Mouse (Mus musculus) hindbrain, embryonic 12.5 days (tissue): Measurements from ENCODE around the gene Atm. TPM values are rescaled to one million over a fixed set of nuclear protein-coding genes. Genes with fewer than 3 reads are reported as not detected.

Experiments
- ATAC-seq: fragments of 200-750 bp; cut with Nextera tagmentation; 2 replicates; pipeline ENCODE4 v1.8.0; 2017; ENCODE audit warnings: moderate TSS enrichment; ENCODE audit not compliant: low FRiP score
- H3K27ac ChIP-seq: fragments of 300-500 bp; sonication (generic); 2 replicates; pipeline ENCODE4 v1.5.1; 2016; ENCODE audit warnings: mild to moderate bottlenecking
- H3K27me3 ChIP-seq: fragments of 300-500 bp; sonication (generic); 2 replicates; pipeline ENCODE4 v1.6.1; 2016; ENCODE audit warnings: mild to moderate bottlenecking
- H3K36me3 ChIP-seq: fragments of 300-500 bp; sonication (generic); 2 replicates; pipeline ENCODE4 v1.6.1; 2016; ENCODE audit warnings: mild to moderate bottlenecking
- H3K4me1 ChIP-seq: fragments of 300-500 bp; sonication (generic); 2 replicates; pipeline ENCODE4 v1.6.1; 2016
- H3K4me2 ChIP-seq: fragments of 300-500 bp; sonication (generic); replicated peaks from 2 replicates; pipeline ENCODE4 v1.6.1; 2016; ENCODE audit warnings: mild to moderate bottlenecking
- H3K4me3 ChIP-seq: fragments of 300-500 bp; sonication (generic); 2 replicates; pipeline ENCODE4 v1.5.1; 2016; ENCODE audit warnings: mild to moderate bottlenecking
- H3K9ac ChIP-seq: fragments of 300-500 bp; sonication (generic); 2 replicates; pipeline ENCODE4 v1.6.1; 2016; ENCODE audit warnings: mild to moderate bottlenecking, moderate library complexity
- H3K9me3 ChIP-seq: fragments of 300-500 bp; sonication (generic); replicated peaks from 2 replicates; pipeline ENCODE4 v1.6.1; 2016; ENCODE audit warnings: mild to moderate bottlenecking
- WGBS: fragments of 180-500 bp; shearing (Covaris S2); methylation state at CpG from one replicate; pipeline ENCODE4 v1.1.7; 2016; 5-methylcytosine and 5-hydroxymethylcytosine counted together
- polyA plus RNA-seq: library from polyadenylated mRNA; unstranded; fragments of >200 nt; fragmentation: Nextera tagmentation; extraction: Ambion mirVana; gene quantifications from 2 replicates; pipeline ENCODE4 v1.2.1, GENCODE M21; 2016

Atm gene
- polyA plus RNA-seq, result 13.8 and 15.7 TPM in 2 replicates

DNA sequence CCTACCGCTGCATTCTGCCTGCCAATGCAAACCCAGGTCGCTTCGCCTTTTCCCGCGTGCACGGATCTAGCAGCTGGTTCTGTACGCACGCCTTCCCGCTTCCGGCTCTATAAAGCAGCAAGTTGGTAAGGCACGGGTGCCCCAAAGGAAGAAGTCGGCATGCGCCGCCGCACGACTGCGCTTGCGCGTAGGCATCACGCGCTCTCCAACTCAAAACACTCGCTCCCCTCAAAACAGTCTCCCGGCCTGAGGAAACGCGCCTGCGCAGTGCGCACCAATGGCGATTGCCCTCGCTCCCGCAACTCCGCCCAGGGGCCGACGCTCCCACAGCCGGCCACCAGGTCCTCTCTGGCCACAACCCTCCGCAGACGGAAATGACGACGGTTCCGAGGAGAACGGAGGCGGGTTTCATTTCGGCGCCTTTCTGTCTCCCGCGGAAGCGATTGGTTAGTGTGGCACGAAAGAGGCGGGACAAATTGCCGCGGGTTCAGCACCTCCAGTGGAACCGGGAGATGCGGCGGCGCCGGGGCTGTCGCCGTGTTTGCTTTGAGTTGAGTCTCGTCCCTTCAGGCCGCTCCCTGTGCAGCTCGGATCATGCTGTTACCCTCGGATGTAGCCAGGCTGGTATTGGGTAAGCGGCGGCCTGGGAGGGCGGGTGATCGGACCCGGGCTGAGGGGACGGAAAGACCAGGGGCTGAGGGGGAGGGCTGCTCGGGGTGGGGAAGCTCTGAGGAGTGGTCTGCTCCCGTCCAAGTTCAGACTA lies at the start of gene Atm, which contains the start of gene Npat:
Gene Atm, minus strand, starts transcription at position 183 of the 763 bp plus-strand sequence.
Gene Npat, plus strand, starts transcription at position 490 of the 763 bp plus-strand sequence.
- peak; percentile 99 for ATAC-seq
- WGBS, result under 1% methylated on average over 69 of the region's 69 CpGs
- peak within 1 kb of the TSS; percentile 74 for H3K4me3 ChIP-seq

DNA sequence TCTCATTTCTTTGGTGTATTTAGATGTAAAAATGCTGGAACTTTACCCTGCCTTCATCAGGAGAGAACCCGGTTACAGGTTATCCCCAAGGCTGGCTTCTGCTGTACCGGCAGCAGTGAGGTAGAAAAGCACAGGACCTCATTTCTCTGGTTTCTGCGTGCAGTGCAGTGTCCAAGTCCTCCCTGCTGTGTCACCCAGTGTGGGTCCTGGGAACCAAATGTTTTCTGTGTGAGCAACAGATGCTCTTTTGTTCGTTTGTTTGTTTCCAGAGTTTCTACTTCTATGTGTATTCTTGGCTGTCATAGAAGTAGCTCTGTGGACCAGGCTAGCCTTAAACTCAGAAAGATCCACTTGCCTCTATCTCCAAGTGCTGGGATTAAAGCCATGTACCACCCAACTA lies 45.3 kb upstream of the Atm start:
- Histone ChIP-seq H3K27me3 (no peaks in the 10 kb centered on the region), H3K36me3 (peaks cover 71% of the 10 kb centered on the region), H3K27ac (no peak overlapping the region), H3K9me3 (no peaks in the 10 kb centered on the region), H3K4me3 (no peak overlapping the region), H3K4me2 (no peak overlapping the region), H3K4me1 (no peaks in the 10 kb centered on the region), H3K9ac (no peak overlapping the region)
- WGBS, result 84% methylated on average over 4 of the region's 4 CpGs
- ATAC-seq, result no peak

More for the DNA sequence above, at the start of gene Atm, which contains the start of gene Npat:
- no peaks in the 10 kb centered on the region for H3K9me3 ChIP-seq
- H3K27ac ChIP-seq, result peak within 1 kb of the TSS; percentile 89
- H3K27me3 ChIP-seq, result no peaks in the 10 kb centered on the region
- H3K4me2 ChIP-seq, result peak within 1 kb of the TSS; percentile 96
- H3K36me3 ChIP-seq, result no peaks in the 10 kb centered on the region
- peaks cover 15% of the 10 kb centered on the region for H3K4me1 ChIP-seq
- peak within 1 kb of the TSS; percentile 88 for H3K9ac ChIP-seq

GRCm38 (mm10) chr9:53575721-53576120 lies 39.2 kb upstream of the Atm start:
- Histone ChIP-seq H3K4me2 (no peak overlapping the region), H3K4me1 (no peaks in the 10 kb centered on the region), H3K9me3 (no peaks in the 10 kb centered on the region), H3K27ac (no peak overlapping the region), H3K36me3 (peaks cover 47% of the 10 kb centered on the region), H3K4me3 (no peak overlapping the region), H3K9ac (no peak overlapping the region), H3K27me3 (no peaks in the 10 kb centered on the region)
- no peak for ATAC-seq
- 88% methylated on average over 5 of the region's 5 CpGs for WGBS

DNA sequence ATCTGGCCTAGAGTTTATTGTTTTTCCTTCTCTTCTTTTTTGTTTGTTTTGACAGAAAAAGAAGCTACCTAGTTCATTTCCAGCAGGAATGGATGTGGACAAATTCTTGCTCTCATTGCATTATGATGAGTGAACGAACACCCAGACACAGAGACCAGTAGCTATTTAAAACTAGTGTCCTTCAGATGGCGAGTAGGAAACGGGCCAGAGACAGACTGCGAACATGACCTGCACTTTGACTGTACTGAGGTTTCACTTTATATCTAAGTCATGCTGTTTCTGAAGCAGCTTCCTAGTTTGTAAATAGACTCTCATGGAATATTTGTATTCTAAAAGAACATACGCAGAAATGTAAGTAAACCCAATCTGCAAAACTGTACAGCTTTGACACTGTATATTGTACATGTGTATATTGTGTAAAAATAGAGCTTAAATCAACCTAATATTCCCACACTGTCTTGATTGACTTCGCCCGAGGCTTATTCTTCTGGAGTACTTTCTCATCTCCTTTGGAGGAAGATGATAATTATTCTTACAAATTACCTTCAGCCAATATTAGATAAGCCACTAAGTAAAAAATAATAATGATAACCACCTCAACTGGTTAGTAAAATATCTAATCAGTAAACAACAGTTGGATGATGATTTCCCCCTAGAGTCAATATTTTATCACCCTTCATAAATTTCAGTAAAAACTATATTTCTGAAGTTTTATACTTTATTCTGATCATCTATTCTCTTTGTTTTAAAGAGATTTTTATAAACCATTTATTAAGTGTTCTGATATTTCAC lies 36.2 kb upstream of the Atm start:
- ATAC-seq, result no peak
- H3K27ac ChIP-seq, result no peak overlapping the region
- H3K4me2 ChIP-seq, result no peak overlapping the region
- H3K4me3 ChIP-seq, result no peak overlapping the region
- H3K36me3 ChIP-seq, result peaks cover 47% of the 10 kb centered on the region
- H3K9ac ChIP-seq, result no peak overlapping the region
- no peaks in the 10 kb centered on the region for H3K9me3 ChIP-seq
- 94% methylated on average over 7 of the region's 7 CpGs for WGBS
- H3K27me3 ChIP-seq, result no peaks in the 10 kb centered on the region
- H3K4me1 ChIP-seq, result no peaks in the 10 kb centered on the region

DNA sequence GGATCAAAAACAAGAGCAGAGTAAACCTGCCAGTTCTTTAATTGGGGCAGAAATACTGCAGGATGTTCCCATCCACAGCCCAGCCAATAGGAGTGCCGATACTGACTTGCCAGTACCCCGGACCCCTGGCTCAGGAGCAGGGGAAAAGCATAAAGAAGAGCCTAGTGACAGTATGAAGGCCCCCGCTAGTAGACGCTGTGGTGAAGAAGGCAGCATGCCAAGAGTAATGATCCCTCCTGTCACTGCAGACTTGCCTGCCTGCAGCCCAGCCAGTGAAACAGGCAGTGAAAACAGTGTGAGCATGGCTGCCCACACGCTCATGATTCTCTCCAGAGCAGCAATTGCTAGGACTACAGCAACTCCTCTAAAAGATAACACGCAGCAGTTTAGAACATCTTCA lies 34.1 kb upstream of the Atm start:
- Histone ChIP-seq H3K27me3 (no peaks in the 10 kb centered on the region), H3K4me2 (no peak overlapping the region), H3K9me3 (no peaks in the 10 kb centered on the region), H3K9ac (no peak overlapping the region), H3K36me3 (peaks cover 53% of the 10 kb centered on the region), H3K4me1 (no peaks in the 10 kb centered on the region), H3K4me3 (no peak overlapping the region), H3K27ac (no peak overlapping the region)
- ATAC-seq, result no peak
- WGBS, result 94% methylated on average over 6 of the region's 6 CpGs

GRCm38 (mm10) chr9:53537336-53537965 lies 911 bp upstream of the Atm start:
- no peak for ATAC-seq
- Histone ChIP-seq H3K4me2 (peak overlapping the region; percentile 96), H3K27me3 (no peaks in the 10 kb centered on the region), H3K9me3 (no peaks in the 10 kb centered on the region), H3K4me1 (peaks cover 15% of the 10 kb centered on the region), H3K27ac (peak overlapping the region; percentile 89), H3K9ac (peak overlapping the region; percentile 88), H3K4me3 (peak overlapping the region; percentile 74), H3K36me3 (no peaks in the 10 kb centered on the region)
- under 1% methylated on average over 32 of the region's 34 CpGs for WGBS

DNA sequence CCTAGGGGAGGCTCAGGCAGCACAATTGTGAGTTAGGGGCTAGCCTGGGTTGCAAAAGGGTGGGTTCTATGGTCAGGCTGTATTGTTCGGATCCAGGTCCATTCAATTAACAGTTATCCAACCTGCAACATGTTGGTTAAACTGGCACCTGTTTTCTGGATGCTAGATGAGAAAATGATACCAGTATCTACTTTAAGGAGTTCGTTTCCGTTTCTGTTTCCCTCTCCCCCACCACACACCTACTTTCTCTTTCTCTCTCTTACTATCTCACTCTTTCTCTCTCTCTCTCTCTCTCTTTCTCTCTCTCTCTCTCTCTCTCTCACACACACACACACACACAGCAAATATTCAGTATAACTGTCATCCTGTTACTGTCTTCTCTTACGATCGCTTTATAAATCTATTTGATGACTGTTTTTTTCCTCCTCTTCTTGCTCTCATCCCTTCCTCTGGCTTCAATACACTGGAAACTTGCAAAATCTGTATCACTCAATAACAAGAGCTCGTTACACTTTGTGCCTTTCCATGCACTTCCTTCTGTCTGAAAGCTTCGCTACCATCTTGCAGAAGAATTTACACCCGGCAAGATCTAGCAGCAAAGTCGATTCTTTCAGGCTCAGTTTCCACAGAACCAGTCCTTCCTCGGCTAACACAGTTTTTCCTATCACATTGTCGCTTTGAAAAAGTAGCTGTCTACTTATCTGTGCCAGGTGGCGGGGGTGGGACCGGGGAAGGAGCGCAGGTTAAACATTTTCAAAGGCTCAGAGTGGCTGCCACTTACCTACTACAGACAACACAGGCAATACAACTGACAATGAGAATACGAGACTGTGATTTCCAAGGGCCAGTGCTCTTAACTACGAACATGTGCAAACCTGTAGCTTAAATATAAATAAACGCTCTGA lies 872 bp downstream of the Atm start:
- Histone ChIP-seq H3K27me3 (no peaks in the 10 kb centered on the region), H3K9ac (peak overlapping the region; percentile 53), H3K36me3 (peaks cover 4% of the 10 kb centered on the region), H3K4me3 (peak overlapping the region; percentile 74), H3K27ac (peak overlapping the region; percentile 66; the same call in 1 of the 2 replicates), H3K9me3 (no peaks in the 10 kb centered on the region), H3K4me1 (peaks cover 15% of the 10 kb centered on the region), H3K4me2 (peak overlapping the region; percentile 96)
- ATAC-seq, result no peak
- WGBS, result 23% methylated on average over 17 of the region's 17 CpGs

DNA sequence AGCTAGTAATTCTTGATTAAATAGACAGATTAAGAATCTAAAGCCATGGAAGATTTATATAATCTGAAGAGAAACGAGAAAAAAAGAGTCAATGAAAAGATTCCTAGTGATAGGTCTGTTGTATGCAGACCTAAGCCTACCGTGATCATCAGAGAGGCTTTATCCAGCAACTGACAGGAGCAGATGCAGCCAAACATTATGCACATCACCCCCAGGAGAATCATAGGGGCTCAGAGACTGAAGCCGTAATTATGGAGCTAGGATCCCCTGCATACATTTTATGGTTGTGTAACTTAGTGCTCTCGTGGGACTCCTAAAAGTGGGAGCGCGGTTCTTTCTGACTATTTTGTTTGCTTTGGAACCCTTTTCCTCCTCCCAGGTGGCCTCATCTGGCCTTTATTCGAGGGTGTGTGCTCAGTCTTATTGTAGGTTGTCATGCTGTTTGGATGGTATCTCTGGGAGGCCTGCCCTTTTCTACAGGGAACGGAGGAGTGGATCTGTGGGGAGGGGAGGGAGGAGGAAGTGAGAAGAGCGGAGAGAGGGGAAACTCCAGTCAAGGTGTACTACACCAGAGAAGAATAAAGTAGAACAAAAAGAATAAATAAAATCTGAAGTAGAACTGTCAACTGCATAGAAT lies 19.0 kb downstream of the Atm start:
- no peak for ATAC-seq
- Histone ChIP-seq H3K4me1 (no peaks in the 10 kb centered on the region), H3K4me2 (no peak overlapping the region), H3K36me3 (peaks cover 16% of the 10 kb centered on the region), H3K27ac (no peak overlapping the region), H3K27me3 (no peaks in the 10 kb centered on the region), H3K9ac (no peak overlapping the region), H3K4me3 (no peak overlapping the region), H3K9me3 (no peaks in the 10 kb centered on the region)
- WGBS, result 71% methylated on average over 9 of the region's 9 CpGs

DNA sequence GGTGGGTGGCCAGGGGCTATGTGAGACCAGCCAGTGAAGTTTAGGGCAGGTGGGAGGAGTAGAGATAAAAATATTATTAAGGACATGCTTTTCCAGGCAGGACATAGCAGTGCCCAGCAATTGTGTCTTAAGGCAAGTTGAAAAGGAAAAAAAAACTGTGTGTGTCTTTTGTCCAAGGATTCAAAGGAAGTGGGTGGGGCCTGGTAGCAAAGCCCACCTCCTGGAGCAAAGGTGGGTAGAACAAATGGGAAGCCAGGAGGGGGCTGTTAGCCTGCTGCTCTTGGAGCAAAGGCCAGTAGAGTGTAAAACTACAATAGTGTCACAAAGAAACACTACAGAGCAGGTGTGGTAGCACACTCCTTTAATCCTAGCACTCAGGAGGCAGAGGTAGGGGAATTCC lies 22.4 kb downstream of the Atm start:
- Histone ChIP-seq H3K27ac (no peak overlapping the region), H3K9me3 (no peaks in the 10 kb centered on the region), H3K4me1 (no peaks in the 10 kb centered on the region), H3K4me3 (no peak overlapping the region), H3K36me3 (peaks cover 14% of the 10 kb centered on the region; the same call in 1 of the 2 replicates), H3K9ac (no peak overlapping the region), H3K27me3 (no peaks in the 10 kb centered on the region), H3K4me2 (no peak overlapping the region)
- no peak for ATAC-seq

GRCm38 (mm10) chr9:53508053-53508452 lies 28.5 kb downstream of the Atm start:
- Histone ChIP-seq H3K36me3 (peaks cover 17% of the 10 kb centered on the region), H3K27me3 (no peaks in the 10 kb centered on the region), H3K4me3 (no peak overlapping the region), H3K9me3 (no peaks in the 10 kb centered on the region), H3K9ac (no peak overlapping the region), H3K4me1 (no peaks in the 10 kb centered on the region), H3K4me2 (no peak overlapping the region), H3K27ac (no peak overlapping the region)
- WGBS, result 93% methylated on average over 7 of the region's 7 CpGs
- ATAC-seq, result no peak

DNA sequence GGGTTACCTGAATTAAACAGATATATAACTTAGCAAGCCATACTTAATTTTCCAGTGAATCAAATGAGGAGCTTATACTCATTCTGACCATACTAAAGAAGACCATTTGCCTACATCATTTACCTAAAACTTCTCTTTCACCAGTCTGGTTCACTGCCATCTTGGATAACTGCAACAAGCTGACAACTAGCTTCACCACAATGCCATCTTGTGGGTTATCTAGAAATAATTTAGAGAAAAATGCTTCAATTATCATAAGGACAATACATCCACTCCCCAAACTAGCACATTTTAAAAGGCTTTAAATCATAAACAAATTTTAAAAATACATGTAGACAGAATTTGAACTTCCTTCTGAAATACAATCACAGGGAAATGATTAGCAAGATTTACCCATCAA lies 50.7 kb downstream of the Atm start:
- no peak overlapping the region for H3K4me2 ChIP-seq
- H3K27me3 ChIP-seq, result no peaks in the 10 kb centered on the region
- peaks cover 41% of the 10 kb centered on the region for H3K36me3 ChIP-seq
- H3K9me3 ChIP-seq, result no peaks in the 10 kb centered on the region
- no peaks in the 10 kb centered on the region for H3K4me1 ChIP-seq
- H3K9ac ChIP-seq, result no peak overlapping the region
- ATAC-seq, result no peak
- no peak overlapping the region for H3K4me3 ChIP-seq
- no peak overlapping the region for H3K27ac ChIP-seq
